Mouse (Mus musculus): ENCODE measurements at regions not wholly inside any gene's neighbourhood (a gene's known extent, or its start where the extent isn't known, plus 50 kb on each side); places are given as distances from the start of the nearest gene placed in this dataset.

DNA sequence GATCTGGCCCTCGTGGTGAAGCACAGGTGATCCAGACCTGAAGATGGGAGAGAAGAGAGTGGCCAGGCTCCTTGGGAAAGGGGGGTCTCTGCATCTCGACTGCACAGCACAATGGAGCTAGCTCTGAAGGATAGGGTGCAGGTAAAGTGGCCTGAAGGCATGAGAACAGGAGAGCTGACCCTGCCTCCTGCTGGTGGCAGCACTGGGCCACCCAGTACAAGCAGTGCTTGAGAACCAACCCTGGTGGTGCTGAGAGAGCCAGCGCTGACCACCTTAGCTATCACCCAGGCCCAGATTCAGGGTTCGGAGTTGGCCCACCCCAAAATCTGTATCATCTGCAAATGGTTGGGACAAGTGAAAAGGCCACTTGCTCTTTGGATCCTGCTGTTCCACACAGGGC lies 66.2 kb downstream of the A730009L09Rik start:
- no peak for DNase-seq

DNA sequence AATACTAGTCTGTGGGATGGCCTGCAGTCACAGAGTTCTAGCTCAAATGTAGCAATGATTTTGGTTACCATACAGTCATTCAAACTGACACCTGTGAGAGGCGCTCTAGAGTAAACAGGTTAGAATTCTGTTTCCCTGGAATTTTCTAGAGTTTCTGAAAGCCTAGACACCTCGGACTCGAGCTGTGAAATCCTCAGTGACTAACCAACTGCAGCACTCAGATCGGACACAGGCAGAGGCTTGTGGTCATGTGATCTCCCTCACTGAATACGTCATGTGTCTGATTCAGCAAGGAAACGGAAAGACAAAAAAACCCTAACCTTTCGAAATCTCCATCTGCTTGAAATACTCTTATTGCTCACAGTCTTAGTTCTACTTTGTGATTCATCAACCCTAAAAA lies 68.4 kb downstream of the A730009L09Rik start:
- DNase-seq, result no peak

DNA sequence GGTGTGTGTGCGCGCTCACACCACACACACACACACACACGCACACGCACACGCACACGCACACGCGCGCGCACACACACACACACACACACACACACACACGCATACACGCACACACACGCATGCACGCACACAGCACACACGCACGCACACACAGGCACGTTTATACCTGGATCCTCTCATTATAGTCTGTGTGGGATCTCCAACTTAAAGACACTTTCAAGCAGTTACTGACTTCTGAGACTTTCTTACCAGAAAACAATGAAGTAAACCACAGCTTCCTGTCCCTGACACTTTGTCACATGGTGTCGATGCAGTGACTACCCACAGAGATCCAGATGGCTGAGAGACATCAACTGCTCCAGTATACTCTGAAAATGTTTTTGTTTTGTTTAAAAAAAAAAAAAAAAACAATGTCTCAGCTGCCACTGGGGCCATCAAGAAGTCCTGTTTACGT lies 68.9 kb downstream of the A730009L09Rik start:
- no peak for DNase-seq

DNA sequence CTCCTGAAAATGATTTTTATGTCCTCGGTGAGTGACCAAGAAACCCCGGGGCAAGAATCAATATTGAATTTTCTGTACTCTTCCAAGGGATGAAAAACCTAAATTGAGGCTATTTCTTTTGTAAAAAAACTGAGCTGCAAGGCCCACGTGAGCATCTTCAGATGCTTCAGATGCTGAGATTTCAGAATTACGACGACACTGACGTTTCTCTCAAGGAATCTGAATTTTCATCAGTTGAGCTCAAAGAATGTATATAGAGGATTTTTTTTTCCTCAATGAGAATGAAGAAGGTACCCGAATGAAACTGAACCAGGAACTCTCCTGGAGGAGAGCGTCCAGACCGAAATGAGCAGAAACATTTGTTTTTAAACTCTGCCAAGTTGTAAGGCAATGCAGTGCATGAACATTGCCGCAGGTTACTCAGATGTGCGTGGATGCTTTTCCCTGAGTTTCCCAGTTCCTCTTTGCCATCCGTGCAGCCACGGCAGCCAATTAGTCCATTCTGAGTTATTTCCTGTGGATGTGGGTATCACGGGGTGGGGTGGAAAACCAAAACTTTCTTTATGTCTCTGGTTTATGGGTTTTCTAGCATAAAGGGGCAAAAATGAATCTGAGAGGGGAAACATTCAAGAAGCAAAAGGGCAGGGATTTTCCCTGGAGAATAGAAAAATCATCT lies 69.9 kb downstream of the A730009L09Rik start:
- no peak for DNase-seq

DNA sequence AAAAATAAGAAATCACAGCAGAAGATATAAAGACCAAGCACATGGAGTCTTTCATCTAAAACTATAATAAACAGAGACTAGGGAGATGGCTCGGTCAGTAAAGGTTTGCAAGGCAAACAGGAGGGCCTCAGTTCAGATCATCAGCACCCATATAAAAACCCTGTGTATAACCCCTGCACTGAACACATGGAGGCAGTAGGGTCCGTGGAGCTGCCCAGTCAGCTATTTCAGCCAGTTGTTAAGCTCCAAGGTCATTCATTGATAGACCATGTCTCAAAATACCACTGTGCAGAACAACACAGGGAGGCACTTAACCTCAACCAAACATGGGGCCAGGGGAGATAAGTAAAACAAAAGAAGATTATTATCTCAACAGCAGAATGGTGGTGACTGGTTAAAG lies 78.1 kb downstream of the A730009L09Rik start:
- no peak for DNase-seq

DNA sequence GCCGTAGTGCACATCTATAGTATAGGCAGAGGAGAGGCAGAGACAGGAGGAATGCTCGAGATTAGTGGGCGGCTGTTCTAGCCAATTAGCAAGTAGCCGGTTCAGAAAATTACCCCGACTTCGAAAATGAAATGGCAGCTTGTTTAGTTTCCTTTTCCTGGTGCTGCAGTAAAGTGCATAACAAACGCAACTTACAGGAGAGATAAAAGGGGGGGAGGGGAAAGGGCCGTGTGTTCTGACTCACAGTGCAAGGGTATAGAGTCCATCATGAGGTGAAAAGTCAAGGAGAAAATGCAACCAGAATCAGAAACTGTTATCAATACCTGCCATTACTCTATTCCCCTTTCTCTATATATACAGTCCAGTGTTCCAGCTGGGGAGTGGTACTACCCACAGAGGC lies 88.0 kb downstream of the A730009L09Rik start:
- DNase-seq, result no peak

DNA sequence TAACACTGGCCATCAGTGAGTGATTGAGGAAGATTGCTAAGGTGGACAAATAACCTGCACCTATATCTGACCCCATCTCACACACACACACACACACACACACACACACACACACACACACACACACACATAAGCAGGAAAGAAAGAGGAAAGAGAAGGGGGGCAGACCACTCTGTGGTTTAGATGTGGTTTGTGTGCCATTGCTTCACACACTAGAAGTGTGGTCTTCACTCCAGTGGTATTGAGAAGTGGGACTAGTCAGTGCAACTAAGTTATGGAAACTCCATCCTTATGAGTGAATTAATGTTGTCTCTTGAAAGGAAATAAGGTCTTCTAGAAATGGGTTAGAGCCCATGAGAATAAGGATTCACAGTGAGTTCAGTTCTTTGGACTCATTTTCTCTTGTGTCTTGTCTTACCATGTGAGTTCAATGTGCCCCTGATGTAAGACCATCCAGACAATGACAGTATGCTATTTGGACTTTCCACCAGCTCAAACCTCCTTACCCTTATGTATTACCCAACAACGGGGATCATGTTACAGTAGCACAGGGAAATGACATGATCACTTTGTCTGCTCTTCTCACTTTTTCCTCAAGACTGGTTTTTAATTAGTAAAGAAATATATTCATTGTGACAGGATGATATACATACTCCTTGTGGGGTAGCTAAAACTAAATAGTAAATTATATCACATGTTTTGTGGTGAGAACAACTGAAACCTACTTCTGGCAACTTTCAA lies 88.7 kb downstream of the A730009L09Rik start:
- no peak for DNase-seq

DNA sequence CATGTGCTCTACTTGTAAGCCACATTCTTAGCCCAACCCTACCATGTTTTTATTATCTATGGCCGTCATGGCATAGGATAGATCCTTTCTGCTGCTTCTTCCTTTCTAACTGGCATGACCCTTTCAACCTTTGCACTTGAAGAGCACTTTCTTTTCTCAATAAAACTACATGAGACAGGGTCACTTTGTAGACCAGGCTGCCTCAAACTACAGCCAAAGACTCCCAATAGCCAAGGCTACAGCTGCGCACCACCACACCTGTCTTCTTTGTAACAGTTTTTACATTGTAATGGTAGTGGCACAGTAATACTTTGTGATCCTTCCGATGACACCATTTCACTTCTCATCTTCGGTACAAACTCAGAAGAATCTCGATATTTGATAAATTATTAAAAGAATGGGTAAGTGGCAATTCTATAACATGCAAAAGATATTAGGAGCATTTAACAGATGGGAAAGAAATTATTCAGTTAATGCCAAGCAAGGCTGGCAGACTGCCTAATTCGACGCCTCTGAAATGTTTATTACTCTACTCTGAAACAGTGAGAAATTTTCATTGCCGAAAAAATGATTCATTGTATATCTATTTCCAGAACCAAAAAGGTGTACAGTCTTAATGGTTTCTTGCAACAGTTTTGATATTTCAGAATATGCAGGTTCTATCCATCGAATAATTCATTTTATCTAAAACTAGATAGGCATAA lies 89.5 kb downstream of the A730009L09Rik start:
- DNase-seq, result peak in 1 of 2 experiments; percentile 7

DNA sequence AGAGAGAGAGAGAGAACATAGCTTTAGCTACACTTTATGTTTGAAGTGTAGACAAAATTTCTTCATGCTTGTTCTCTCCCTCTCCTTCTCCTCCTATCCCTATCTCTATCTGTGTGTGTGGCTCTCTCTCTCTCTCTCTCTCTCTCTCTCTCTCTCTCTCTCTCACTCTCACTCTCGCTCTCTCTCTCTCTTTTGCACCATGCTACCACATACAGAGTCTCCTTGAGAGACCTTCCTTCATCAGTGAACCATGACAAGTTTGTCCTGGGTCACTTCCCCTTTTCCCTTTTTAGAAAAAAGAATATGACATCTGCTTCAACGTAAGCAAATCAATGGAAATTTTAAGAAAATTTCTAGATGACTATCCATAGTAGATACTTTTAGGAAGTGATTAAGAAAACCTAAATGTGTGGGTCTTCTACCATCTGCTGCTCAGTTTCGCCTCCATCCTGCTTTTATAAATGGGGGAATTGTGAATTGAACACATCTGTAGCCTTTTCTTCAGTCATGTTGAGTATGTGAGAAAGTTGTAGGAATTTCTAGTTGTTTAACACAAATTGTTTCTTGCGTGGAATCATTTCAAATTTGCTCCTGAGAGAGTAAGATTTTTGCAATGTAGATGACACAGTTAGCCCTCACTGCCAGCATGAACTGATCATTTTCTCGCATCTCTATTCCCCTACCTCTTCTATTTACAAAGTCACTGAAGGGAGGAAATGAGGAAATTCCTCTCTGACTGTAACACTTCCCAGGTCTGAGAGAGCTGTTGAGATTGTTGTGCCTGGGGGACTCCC lies 91.3 kb downstream of the A730009L09Rik start:
- no peak for DNase-seq

DNA sequence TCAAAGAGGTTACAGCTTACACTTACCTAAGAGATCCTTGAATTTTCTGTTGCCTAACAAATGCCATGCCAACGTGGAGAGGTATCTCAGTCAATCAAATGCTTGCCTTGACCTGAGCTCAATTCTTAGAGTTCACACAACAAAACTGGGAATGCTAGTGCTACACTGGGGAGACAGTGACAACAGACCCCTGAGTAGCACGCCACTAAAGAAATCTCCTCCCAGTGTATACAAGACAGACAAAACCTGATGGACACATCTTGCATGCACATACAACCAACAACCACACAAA lies 91.8 kb downstream of the A730009L09Rik start:
- DNase-seq, result no peak

DNA sequence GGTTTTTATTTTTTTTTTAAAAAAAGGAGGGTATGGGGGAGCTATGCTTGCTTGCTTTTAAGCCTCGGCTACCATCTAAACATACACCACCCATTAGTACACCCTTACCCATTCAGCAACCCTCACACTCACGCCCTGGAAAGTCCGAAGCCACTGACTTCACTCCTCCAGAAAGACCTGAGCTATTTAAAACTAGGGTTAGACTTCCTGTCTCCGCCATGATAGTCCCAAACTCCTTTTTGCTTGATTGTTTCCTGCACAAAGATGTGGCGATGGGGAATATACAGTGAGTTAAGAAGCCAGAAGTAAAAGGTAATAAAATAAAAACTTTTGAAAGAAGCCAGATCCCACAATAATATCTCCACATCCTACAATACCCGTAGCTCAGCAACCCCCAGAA lies 92.6 kb downstream of the A730009L09Rik start:
- no peak for DNase-seq

DNA sequence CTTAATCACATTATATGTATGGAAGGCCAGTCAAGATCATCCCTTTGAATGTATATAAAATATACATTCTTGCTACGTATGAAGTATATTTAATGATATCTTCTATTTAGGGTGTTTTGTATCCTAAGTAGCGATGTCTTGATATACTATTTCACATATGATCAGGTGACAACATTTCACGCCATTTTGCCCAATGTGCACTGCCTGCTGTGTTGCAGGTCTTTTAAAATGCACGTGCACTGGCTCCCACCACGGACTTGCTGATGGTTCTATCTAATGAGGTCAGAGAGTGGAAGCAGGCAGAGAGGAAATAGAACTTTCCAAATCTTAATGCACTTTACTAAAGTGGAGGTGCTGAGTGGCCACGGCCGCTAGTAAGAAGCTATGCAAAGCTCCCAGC lies 100.8 kb downstream of the A730009L09Rik start:
- no peak for DNase-seq

DNA sequence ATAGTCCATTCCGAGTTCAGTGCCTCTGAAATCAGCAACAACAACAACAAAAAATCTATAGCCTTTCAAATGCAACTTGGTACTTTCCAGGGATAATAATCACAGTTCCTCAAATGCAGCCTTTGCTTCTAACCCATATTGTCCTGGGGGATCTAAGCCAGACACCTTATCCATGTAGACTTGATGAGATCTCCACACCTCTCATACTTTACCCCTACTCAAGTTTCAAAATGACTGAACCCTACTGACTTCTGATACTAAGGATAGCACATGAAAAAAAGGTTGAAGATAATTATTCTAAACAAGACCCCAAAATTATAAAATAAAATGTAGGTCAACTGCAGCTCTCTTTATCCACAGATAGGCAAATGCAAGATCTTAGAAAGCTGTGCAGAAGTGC lies 101.2 kb downstream of the A730009L09Rik start:
- no peak for DNase-seq

DNA sequence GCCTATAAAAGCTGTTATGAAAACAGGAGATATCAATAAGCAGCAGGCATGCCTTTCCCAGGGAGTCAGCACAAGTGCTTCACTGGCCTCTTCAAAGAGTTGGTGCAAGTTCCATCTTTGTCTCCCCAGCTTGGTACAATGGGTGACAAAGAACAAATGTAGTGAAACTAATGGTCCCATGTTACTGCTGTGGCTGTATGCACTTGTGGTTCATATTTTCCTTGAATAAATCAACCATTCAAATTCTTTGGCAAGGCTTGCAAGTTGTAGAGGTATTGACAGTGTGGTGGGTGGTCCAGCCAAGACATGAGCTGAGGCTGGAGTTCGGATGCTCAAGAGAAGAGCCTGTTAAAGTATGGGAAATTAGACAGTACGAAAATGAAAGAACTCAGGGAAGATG lies 103.5 kb downstream of the A730009L09Rik start:
- no peak for DNase-seq

DNA sequence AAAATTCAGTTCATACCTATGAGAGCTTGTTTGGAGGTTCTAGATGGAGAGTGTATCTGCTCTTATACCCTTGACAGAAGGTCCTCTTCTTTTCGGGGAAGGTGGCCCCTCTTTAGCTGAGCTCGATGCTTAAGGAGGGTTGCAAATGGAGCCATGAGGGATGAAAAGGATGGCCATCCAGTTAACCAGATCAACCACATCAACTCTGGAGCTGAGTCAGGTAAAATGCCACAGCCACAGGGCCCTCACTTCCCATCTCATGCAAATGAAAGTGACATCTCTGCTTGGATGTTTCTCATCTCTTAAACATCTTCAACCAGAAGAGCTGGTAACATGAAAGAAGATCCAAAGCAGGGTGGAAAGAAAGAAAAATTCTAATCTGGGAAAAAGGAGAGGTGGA lies 105.0 kb downstream of the A730009L09Rik start:
- DNase-seq, result no peak

DNA sequence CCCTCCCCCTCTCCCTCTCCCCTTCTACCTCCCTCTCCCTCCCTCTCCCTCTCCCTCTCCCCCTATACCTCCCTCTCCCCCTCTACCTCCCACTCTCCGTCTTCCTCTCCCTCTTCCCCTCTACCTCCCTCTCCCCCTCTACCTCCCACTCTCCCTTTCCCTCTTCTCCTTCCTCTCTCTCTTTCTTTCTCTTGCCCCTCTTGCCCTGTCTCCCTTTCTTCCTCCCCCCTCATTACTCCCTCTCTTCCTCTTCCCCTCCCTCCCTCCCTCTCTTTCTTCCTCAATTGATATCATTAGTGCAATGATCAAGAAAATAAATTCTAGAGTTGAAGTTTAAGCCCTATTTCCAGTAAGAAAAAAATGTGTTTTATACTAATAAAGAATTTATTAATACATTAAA lies 105.9 kb downstream of the A730009L09Rik start:
- DNase-seq, result no peak

DNA sequence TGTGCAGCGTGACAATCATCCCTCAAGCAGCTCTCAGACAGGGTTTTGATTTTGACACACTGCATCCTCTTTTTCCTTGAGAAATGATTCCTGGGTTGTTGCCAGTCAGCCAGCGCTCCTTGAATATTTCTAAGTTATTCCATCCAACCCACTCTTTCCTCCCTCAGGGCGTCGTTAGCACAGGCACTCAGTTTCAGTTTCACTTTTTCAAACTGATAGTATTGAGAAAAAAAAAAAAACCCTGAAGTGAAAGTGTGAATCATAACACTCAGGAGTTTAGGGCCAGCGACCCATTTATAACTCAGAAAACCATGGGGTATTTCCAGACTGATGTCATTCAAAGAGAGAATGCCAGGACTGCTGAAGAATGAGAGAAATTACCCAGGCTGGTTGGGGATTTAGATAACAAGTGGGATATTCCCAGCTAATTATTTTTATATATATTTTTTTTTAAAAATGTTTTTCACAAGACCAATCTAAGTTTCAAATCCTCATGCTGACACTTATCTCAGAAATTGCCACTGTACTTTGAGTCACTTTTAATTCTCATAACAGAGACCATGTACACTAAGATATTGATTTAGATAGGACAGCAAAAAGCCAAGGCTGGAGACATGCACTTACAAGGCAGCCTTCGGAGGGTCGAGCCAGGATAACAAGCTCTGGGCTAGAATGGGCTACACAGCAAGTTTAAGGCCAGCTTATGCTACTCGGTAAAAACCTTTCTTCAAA lies 106.5 kb downstream of the A730009L09Rik start:
- DNase-seq, result peak; percentile 26 to 38

DNA sequence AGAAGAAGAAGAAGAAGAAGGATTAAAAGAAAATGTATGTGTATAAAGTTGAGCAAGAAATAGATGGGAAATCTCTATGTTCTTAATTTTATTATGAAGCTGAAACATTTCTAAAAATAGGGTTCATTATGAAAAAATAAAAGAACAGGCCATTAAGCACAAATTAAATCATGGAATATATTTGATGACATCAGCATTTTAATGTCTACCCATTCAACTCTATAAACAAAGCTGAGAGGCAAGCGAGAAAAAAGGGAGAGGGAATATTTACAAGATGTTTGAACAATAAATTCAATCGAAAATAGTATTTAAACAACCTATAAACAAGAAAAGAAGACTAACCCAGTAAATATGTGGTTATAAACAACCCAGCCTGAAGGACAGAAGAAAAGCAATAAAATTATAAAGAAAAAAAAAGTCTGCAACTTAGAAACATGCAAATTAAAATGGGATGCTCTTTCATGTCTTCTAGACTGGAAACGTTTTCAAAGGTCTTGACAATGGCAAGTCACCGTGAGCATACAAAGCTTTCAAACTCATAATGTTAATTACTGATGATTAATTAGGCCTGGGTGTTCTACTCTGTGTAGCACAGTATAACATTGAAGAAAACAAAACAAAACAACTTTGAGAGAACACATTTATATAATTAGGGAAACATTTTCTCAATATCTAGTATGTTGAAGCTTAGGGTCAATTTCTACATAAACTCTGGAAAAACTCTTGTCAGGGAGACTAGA lies 108.6 kb downstream of the A730009L09Rik start:
- no peak for DNase-seq

DNA sequence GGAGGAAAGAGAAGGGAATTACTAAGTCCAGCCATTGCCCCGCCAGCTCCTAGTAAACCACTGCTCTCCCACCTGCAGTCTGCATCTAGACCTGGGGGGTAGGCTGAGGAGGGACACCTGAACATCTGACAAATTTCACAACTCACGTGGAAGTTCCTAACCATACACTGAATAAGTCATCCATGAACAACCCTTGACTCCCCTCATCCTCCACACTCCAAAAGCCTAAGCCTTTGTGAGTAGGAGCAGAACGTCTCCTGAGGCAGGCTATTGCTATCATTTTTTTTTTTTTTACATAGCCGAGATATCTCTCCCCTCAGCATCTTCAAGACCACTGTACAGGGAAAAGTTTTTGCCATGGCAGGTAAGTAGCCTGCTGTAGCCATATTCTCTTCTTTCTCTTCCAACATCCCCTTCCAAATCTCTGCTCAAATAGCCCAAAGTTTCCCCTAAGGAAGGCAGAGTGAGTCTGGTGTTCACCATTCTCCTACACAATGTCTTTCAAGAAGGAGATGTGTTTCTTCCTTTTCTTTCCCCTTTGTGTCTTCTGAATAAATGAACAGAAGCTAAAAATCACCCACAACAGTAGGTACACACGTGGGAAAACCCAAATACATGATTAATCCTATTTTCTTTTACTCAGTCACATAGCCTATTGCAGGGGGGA lies 109.7 kb downstream of the A730009L09Rik start:
- DNase-seq, result no peak

DNA sequence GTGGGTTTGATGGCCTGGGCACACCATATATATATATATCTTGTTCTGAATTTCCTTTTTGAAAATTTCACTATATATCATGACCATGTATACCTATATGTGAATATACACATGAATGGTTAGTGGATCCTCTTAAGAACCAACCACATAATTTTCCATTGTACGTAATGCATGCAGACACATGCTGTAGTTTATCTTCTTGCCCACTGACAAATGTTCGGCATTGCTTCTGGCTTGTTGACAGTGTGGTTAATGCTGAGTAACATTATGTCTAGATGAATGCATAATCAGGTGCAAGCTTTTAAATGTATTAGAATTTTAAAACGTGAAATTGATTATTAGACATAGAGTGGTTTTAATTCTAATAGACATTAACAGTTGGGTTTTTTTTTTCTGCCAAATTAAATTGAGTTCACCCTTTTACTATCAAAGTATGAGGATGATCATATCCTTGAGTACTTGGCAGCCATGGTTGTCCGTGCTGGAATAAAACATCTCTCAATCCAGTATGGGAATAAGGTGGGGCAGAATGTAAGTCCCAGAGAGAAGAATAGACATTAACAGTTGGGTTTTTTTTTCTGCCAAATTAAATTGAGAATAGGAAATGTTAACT lies 110.3 kb downstream of the A730009L09Rik start:
- DNase-seq, result no peak

DNA sequence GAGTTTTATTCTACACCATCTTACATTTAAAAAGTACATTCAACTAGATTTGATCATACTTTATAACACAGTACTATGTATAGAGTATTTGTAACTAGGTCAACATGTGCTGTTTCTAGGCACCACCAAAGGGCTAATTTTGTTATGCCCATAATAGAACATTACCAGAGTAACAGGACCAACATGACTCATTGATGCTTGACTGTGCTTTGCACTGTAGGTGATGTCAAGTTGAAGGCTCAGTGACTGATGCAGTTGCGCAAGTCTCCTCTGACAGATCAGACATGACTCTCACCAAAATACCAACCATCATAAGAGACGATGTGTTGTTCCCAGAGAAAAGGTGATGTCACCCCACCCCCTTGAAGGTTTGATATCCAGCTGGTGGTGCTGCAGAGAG lies 108.5 kb downstream of the Mrpl39 start:
- DNase-seq, result no peak
